Mouse (Mus musculus): ENCODE measurements at regions not wholly inside any gene's neighbourhood (a gene's known extent, or its start where the extent isn't known, plus 50 kb on each side); places are given as distances from the start of the nearest gene placed in this dataset.
A peak's percentile ranks its signal among the peaks of the same experiment; 100 is the strongest.
"Not testable (repeated sequence)": the region's sequence is repeated elsewhere in the genome, so short reads cannot be mapped to it uniquely, and the experiment has no call there.

- no peak for TF ChIP-seq CTCF (IDR thresholded peaks at IDR 0.05)
- Histone ChIP-seq H3K4me3 (no peak overlapping the region), H3K27ac (no peak overlapping the region)
- intact Hi-C loops (cut with DNase I) = no loop called here
- peak; percentile 12 for DNase-seq
These were observed 463.9 kb downstream of the Rfpl4b start for GRCm38 (mm10) chr10:38357539-38358232.

- intact Hi-C loops (cut with DNase I) = no loop called here
- Histone ChIP-seq H3K4me3 (no peak overlapping the region), H3K27ac (no peak overlapping the region)
- no peak for DNase-seq
- no peak for TF ChIP-seq CTCF (IDR thresholded peaks at IDR 0.05)
These were observed 467.6 kb downstream of the Rfpl4b start for GRCm38 (mm10) chr10:38353973-38354372.

- intact Hi-C loops (cut with DNase I) = no loop called here
- H3K27ac ChIP-seq = no peak overlapping the region
- TF ChIP-seq CTCF (IDR thresholded peaks at IDR 0.05) = no peak
- DNase-seq = no peak
- H3K4me3 ChIP-seq = no peak overlapping the region
These were observed 468.1 kb downstream of the Rfpl4b start for GRCm38 (mm10) chr10:38353526-38353925.

- intact Hi-C loops (cut with DNase I); H3K4me3 ChIP-seq; DNase-seq; H3K27ac ChIP-seq: not testable (repeated sequence)
These were observed 474.6 kb downstream of the Rfpl4b start for GRCm38 (mm10) chr10:38347029-38347428.

GRCm38 (mm10) chr10:38340406-38341175 lies 481.0 kb downstream of the Rfpl4b start:
- DNase-seq = no peak
- intact Hi-C loops (cut with DNase I) = no loop called here
- Histone ChIP-seq H3K27ac (no peak overlapping the region), H3K4me3 (no peak overlapping the region)
- no peak for TF ChIP-seq CTCF (IDR thresholded peaks at IDR 0.05)

GRCm38 (mm10) chr10:38308716-38309392 lies 512.7 kb downstream of the Rfpl4b start:
- Histone ChIP-seq H3K4me3 (no peak overlapping the region), H3K27ac (peak overlapping the region; percentile 41)
- DNase-seq = no peak
- intact Hi-C loops (cut with DNase I) = no loop called here
- TF ChIP-seq CTCF (IDR thresholded peaks at IDR 0.05) = no peak

GRCm38 (mm10) chr10:38295724-38296123 lies 525.9 kb downstream of the Rfpl4b start:
- no peak for TF ChIP-seq CTCF (IDR thresholded peaks at IDR 0.05)
- intact Hi-C loops (cut with DNase I) = no loop called here
- Histone ChIP-seq H3K4me3 (no peak overlapping the region), H3K27ac (no peak overlapping the region)
- DNase-seq = no peak

GRCm38 (mm10) chr10:38288689-38289283 lies 532.8 kb downstream of the Rfpl4b start:
- DNase-seq = no peak
- intact Hi-C loops (cut with DNase I) = no loop called here
- H3K27ac ChIP-seq = no peak overlapping the region
- no peak overlapping the region for H3K4me3 ChIP-seq
- TF ChIP-seq CTCF (IDR thresholded peaks at IDR 0.05) = no peak

- peak; percentile 58 for TF ChIP-seq CTCF (IDR thresholded peaks at IDR 0.05)
- H3K27ac ChIP-seq = no peak overlapping the region
- peak; percentile 14 for DNase-seq
- no peak overlapping the region for H3K4me3 ChIP-seq
- intact Hi-C loops (cut with DNase I) = loop anchor here (5.0 kb wide), 1 partner anchor 1197 kb away; no protein-coding TSS in a partner anchor
These were observed 552.4 kb downstream of the Rfpl4b start for GRCm38 (mm10) chr10:38269136-38269535.

- H3K4me3 ChIP-seq = no peak overlapping the region
- no peak overlapping the region for H3K27ac ChIP-seq
- intact Hi-C loops (cut with DNase I) = loop anchor here (5.0 kb wide), 1 partner anchor 1193 kb away; no protein-coding TSS in a partner anchor
- TF ChIP-seq CTCF (IDR thresholded peaks at IDR 0.05) = no peak
- DNase-seq = no peak
These were observed 556.0 kb downstream of the Rfpl4b start for GRCm38 (mm10) chr10:38265564-38265963.

GRCm38 (mm10) chr10:38246821-38247220 lies 574.8 kb downstream of the Rfpl4b start:
- no peak for TF ChIP-seq CTCF (IDR thresholded peaks at IDR 0.05)
- Histone ChIP-seq H3K27ac (no peak overlapping the region), H3K4me3 (no peak overlapping the region)
- intact Hi-C loops (cut with DNase I) = no loop called here
- DNase-seq = no peak

Measured in gastrocnemius, adult 2 months (tissue).